ENCODE assay signal across 21 mouse cellular contexts in the genomic region with DNA sequence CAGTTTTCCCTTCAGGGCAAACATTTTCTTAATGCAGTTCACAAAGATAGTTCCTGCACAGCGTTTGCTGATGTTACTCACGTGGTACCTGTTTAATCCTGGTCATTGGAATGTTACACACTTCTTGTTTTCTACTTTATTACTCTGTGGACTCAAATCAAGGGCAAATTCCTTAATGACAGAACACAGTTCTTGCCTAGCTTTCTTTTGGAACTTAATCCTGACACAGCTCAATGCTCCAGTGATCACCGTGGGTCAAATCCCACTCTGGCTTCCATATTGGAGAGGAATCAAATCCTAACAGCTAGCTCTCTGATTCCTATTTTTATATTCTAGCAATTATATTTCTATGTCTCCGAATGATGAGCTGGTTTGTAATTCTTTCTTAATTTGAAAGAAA. TPM values are rescaled to one million over a fixed set of nuclear protein-coding genes. Genes with fewer than 3 reads are reported as not detected.
DNase-seq lines count a peak whose midpoint lies in the region; ATAC-seq and TF ChIP-seq lines count a peak whose summit lies in the region.
"Had no signal": no experiment of that assay in that cellular context is flagged by ENCODE, and none has a peak within 500 bp of the region (broad histone marks: within the 10 kb centered on the region; RNA-seq: fewer than 3 reads in every experiment).

No protein-coding gene starts in this region.

- H3K36me3 ChIP-seq in kidney, embryonic 16.5 days (ENCODE audit: insufficient read depth, low read length): no peaks in the 10 kb centered on the region
- H3K36me3 ChIP-seq in kidney, embryonic 14.5 days (ENCODE audit: control insufficient read depth, insufficient read depth, low read length): no peaks in the 10 kb centered on the region
- no peaks in the 10 kb centered on the region for H3K36me3 ChIP-seq in kidney, postnatal 0 days (ENCODE audit: insufficient read depth, low read length)
- no peaks in the 10 kb centered on the region for H3K36me3 ChIP-seq in hindbrain, embryonic 11.5 days (ENCODE audit: control insufficient read depth, insufficient read depth, low read length)
- H3K36me3 ChIP-seq: embryonic facial prominence, embryonic 15.5 days had no signal

- no peak overlapping the region for H3K4me2 ChIP-seq in kidney, embryonic 16.5 days (replicated peaks; ENCODE audit: low read depth, low read length)
- H3K4me2 ChIP-seq in kidney, embryonic 14.5 days (replicated peaks; ENCODE audit: low read depth, low read length): no peak overlapping the region
- no peak overlapping the region for H3K4me2 ChIP-seq in kidney, postnatal 0 days (ENCODE audit: low read length)
- H3K4me2 ChIP-seq in hindbrain, embryonic 11.5 days (replicated peaks; ENCODE audit: low read depth, low read length): no peak overlapping the region
- H3K4me2 ChIP-seq: embryonic facial prominence, embryonic 12.5 days; embryonic facial prominence, embryonic 15.5 days; heart, embryonic 11.5 days; hindbrain, embryonic 13.5 days had no signal

- no peaks in the 10 kb centered on the region for H3K9me3 ChIP-seq in kidney, embryonic 16.5 days (ENCODE audit: low read length)
- H3K9me3 ChIP-seq in kidney, embryonic 14.5 days (ENCODE audit: control insufficient read depth, low read length): no peaks in the 10 kb centered on the region
- no peaks in the 10 kb centered on the region for H3K9me3 ChIP-seq in kidney, postnatal 0 days (replicated peaks; ENCODE audit: low read length)
- no peaks in the 10 kb centered on the region for H3K9me3 ChIP-seq in hindbrain, embryonic 11.5 days (ENCODE audit: control insufficient read depth, low read length)
- H3K9me3 ChIP-seq: embryonic facial prominence, embryonic 12.5 days; embryonic facial prominence, embryonic 15.5 days; hindbrain, embryonic 13.5 days had no signal

- no peak overlapping the region for H3K9ac ChIP-seq in kidney, embryonic 16.5 days (replicated peaks; ENCODE audit: low read length)
- no peak overlapping the region for H3K9ac ChIP-seq in kidney, embryonic 14.5 days (ENCODE audit: low read depth, low read length)
- no peak overlapping the region for H3K9ac ChIP-seq in kidney, postnatal 0 days (ENCODE audit: low read depth, low read length)
- no peak overlapping the region for H3K9ac ChIP-seq in hindbrain, embryonic 11.5 days (ENCODE audit: low read depth, low read length)
- H3K9ac ChIP-seq: embryonic facial prominence, embryonic 12.5 days; embryonic facial prominence, embryonic 15.5 days; forebrain, postnatal 0 days; hindbrain, embryonic 13.5 days had no signal

- 48% methylated on average over 4 of the region's 4 CpGs for WGBS in kidney, embryonic 16.5 days
- WGBS in kidney, embryonic 14.5 days: 63% methylated on average over 4 of the region's 4 CpGs
- 45% methylated on average over 4 of the region's 4 CpGs for WGBS in kidney, postnatal 0 days
- 82% methylated on average over 4 of the region's 4 CpGs for WGBS in hindbrain, embryonic 11.5 days
- WGBS in lung, adult 2 months: 89% methylated on average over 4 of the region's 4 CpGs

- no peak for TF ChIP-seq CTCF in kidney, postnatal 0 days (IDR thresholded peaks at IDR 0.05; ENCODE audit: low read depth)
- no peak for TF ChIP-seq CTCF in lung, adult 2 months (IDR thresholded peaks at IDR 0.05; ENCODE audit: insufficient read depth, low read length)

- no peak overlapping the region for H3K27ac ChIP-seq in kidney, embryonic 16.5 days (ENCODE audit: low read length)
- H3K27ac ChIP-seq in kidney, embryonic 14.5 days (ENCODE audit: low read depth, low read length): no peak overlapping the region
- H3K27ac ChIP-seq in kidney, postnatal 0 days: no peak overlapping the region
- H3K27ac ChIP-seq in hindbrain, embryonic 11.5 days (ENCODE audit: low read depth, low read length): no peak overlapping the region
- H3K27ac ChIP-seq: embryonic facial prominence, embryonic 12.5 days; embryonic facial prominence, embryonic 15.5 days; gastrocnemius, adult 2 months; hindbrain, embryonic 13.5 days had no signal

- ATAC-seq in kidney, embryonic 16.5 days (ENCODE audit: low FRiP score, low TSS enrichment): no peak
- ATAC-seq in kidney, embryonic 14.5 days (ENCODE audit: low FRiP score, low TSS enrichment): peak; percentile 49; the same call in 1 of the 2 replicates
- ATAC-seq in kidney, postnatal 0 days (replicated peaks; ENCODE audit: low FRiP score, low read depth): peak; percentile 40; the same call in 1 of the 2 replicates
- ATAC-seq in hindbrain, embryonic 11.5 days (ENCODE audit: low FRiP score): no peak
- ATAC-seq: CD4-positive, CD25-positive, alpha-beta regulatory T cell, adult 4 months had no signal

- H3K4me1 ChIP-seq in kidney, embryonic 16.5 days (ENCODE audit: insufficient read depth, low read length): peaks cover 10% of the 10 kb centered on the region; the same call in 1 of the 2 replicates
- no peaks in the 10 kb centered on the region for H3K4me1 ChIP-seq in kidney, embryonic 14.5 days (ENCODE audit: control insufficient read depth, insufficient read depth, low read length)
- H3K4me1 ChIP-seq in kidney, postnatal 0 days (replicated peaks; ENCODE audit: insufficient read depth, low read length): no peaks in the 10 kb centered on the region; the same call in 1 of the 2 replicates
- H3K4me1 ChIP-seq in hindbrain, embryonic 11.5 days (replicated peaks; ENCODE audit: control insufficient read depth, insufficient read depth, low read length): no peaks in the 10 kb centered on the region
- peaks cover 6% of the 10 kb centered on the region for H3K4me1 ChIP-seq in lung, adult 2 months (ENCODE audit: control insufficient read depth, insufficient read depth, low read length)
- H3K4me1 ChIP-seq: embryonic facial prominence, embryonic 12.5 days; embryonic facial prominence, embryonic 15.5 days had no signal

- peak; percentile 56 to 57 for DNase-seq in kidney, adult 8-10 months
- peak; percentile 70 for DNase-seq in kidney, postnatal 0 days (ENCODE audit: low spot score)
- DNase-seq in hindbrain, embryonic 11.5 days (ENCODE audit: low spot score): no peak
- DNase-seq in lung, adult 2 months: no peak
- DNase-seq: adrenal gland, adult 2 months; adrenal gland, postnatal 14 days; cerebellum, adult 11 months; cerebellum, adult 2 months; cerebellum, adult 9-11 months; cerebellum, postnatal 25 days; gastrocnemius, adult 2 months; gastrocnemius, postnatal 14 days; heart, adult 11 months had no signal

- no peak overlapping the region for H3K4me3 ChIP-seq in kidney, embryonic 16.5 days (ENCODE audit: low read length)
- H3K4me3 ChIP-seq in kidney, embryonic 14.5 days (ENCODE audit: low read length): no peak overlapping the region
- H3K4me3 ChIP-seq in kidney, postnatal 0 days (replicated peaks; ENCODE audit: low read depth, low read length): no peak overlapping the region
- H3K4me3 ChIP-seq in hindbrain, embryonic 11.5 days (ENCODE audit: low read depth, low read length): no peak overlapping the region
- no peak overlapping the region for H3K4me3 ChIP-seq in lung, adult 2 months (replicated peaks; ENCODE audit: extremely low read depth, low read depth, low read length)
- H3K4me3 ChIP-seq: embryonic facial prominence, embryonic 12.5 days; embryonic facial prominence, embryonic 15.5 days; gastrocnemius, adult 2 months; hindbrain, embryonic 13.5 days had no signal

- no peak for TF ChIP-seq POLR2A in lung, adult 2 months (IDR thresholded peaks at IDR 0.05; ENCODE audit: borderline replicate concordance, extremely low read depth, low read depth, low read length)

- H3K27me3 ChIP-seq in kidney, embryonic 16.5 days (ENCODE audit: insufficient read depth, low read length): no peaks in the 10 kb centered on the region
- no peaks in the 10 kb centered on the region for H3K27me3 ChIP-seq in kidney, embryonic 14.5 days (ENCODE audit: control insufficient read depth, insufficient read depth, low read length)
- H3K27me3 ChIP-seq in kidney, postnatal 0 days (ENCODE audit: insufficient read depth, low read length): no peaks in the 10 kb centered on the region
- H3K27me3 ChIP-seq in hindbrain, embryonic 11.5 days (ENCODE audit: control insufficient read depth, insufficient read depth, low read length): no peaks in the 10 kb centered on the region
- H3K27me3 ChIP-seq: embryonic facial prominence, embryonic 12.5 days; embryonic facial prominence, embryonic 15.5 days; hindbrain, embryonic 13.5 days had no signal

RNA-seq across cellular contexts. Expression of a gene that starts 38.4 kb away (rescaled TPM):
- 22.7 and 24.0 TPM in 2 replicates for polyA plus RNA-seq in kidney, embryonic 16.5 days (2015; fragmentation: Nextera tagmentation; extraction: Ambion mirVana)
- 16.3 and 18.8 TPM in 2 replicates for polyA plus RNA-seq in kidney, embryonic 14.5 days (2014; fragmentation: Nextera tagmentation; extraction: Ambion mirVana)
- 21.8 and 23.5 TPM in 2 replicates for polyA plus RNA-seq in kidney, postnatal 0 days (2015; fragmentation: Nextera tagmentation; extraction: Ambion mirVana)
- polyA plus RNA-seq in hindbrain, embryonic 11.5 days (2014; fragmentation: Nextera tagmentation; extraction: Ambion mirVana): 24.1 and 28.1 TPM in 2 replicates
- 4.2 and 5.6 TPM in 2 replicates for polyA plus RNA-seq in lung, adult 2 months (2012; rRNA removed)

Comparison
In these comparisons a context has a peak if more than half of its experiments do, and no peak if none do; other contexts are left out.
1. ATAC-seq: peak in kidney, embryonic 14.5 days (single experiment) and kidney, postnatal 0 days (single experiment); none in kidney, embryonic 16.5 days (single experiment) and hindbrain, embryonic 11.5 days (single experiment).
2. DNase-seq: peak in kidney, adult 8-10 months (2 of 2) and kidney, postnatal 0 days (single experiment); none in hindbrain, embryonic 11.5 days (single experiment) and lung, adult 2 months (single experiment).